Mouse (Mus musculus) lung, adult 2 months (tissue): ENCODE measurements around the gene Prr19.

Experiments used
- CTCF ChIP-seq: fragments of 200-500 bp; IDR thresholded peaks from 2 replicates; pipeline ENCODE4 v1.5.1; 2011; ENCODE audit warnings: mild to moderate bottlenecking, low read length, control low read depth; ENCODE audit not compliant: insufficient read depth
- POLR2A ChIP-seq: fragments of 200-500 bp; IDR thresholded peaks from 2 replicates; pipeline ENCODE4 v1.6.1; 2011; ENCODE audit warnings: low read depth, mild to moderate bottlenecking, control low read depth, low read length, borderline replicate concordance; ENCODE audit errors: extremely low read depth

GRCm38 (mm10) chr7:25314606-25315305 lies 13.5 kb downstream of the Prr19 start:
- TF ChIP-seq CTCF (no peak), POLR2A (no peak)
